Mouse (Mus musculus) forebrain, embryonic 13.5 days (tissue): ENCODE measurements around the gene Adamtsl3. TPM values are rescaled to one million over a fixed set of nuclear protein-coding genes. Genes with fewer than 3 reads are reported as not detected.

Experiments
- ATAC-seq: fragments of 200-750 bp; cut with Nextera tagmentation; 2 replicates; pipeline ENCODE4 v1.8.0; 2017
- H3K27ac ChIP-seq: fragments of 300-500 bp; sonication (generic); 2 replicates; pipeline ENCODE4 v1.5.1; 2015; ENCODE audit warnings: inconsistent platforms, mild to moderate bottlenecking, moderate library complexity
- H3K27me3 ChIP-seq: fragments of 300-500 bp; sonication (generic); 2 replicates; pipeline ENCODE4 v1.6.1; 2015; ENCODE audit warnings: mild to moderate bottlenecking, inconsistent platforms
- H3K36me3 ChIP-seq: fragments of 300-500 bp; sonication (generic); 2 replicates; pipeline ENCODE4 v1.6.1; 2015; ENCODE audit warnings: mild to moderate bottlenecking, inconsistent platforms; ENCODE audit not compliant: poor library complexity, severe bottlenecking
- H3K4me1 ChIP-seq: fragments of 300-500 bp; sonication (generic); 2 replicates; pipeline ENCODE4 v1.6.1; 2015; ENCODE audit warnings: inconsistent platforms
- H3K4me2 ChIP-seq: fragments of 300-500 bp; sonication (generic); 2 replicates; pipeline ENCODE4 v1.6.1; 2015; ENCODE audit warnings: inconsistent platforms, mild to moderate bottlenecking, moderate library complexity
- H3K4me3 ChIP-seq: fragments of 300-500 bp; sonication (generic); 2 replicates; pipeline ENCODE4 v1.5.1; 2015; ENCODE audit warnings: mild to moderate bottlenecking, inconsistent platforms
- H3K9ac ChIP-seq: fragments of 300-500 bp; sonication (generic); 2 replicates; pipeline ENCODE4 v1.6.1; 2015; ENCODE audit warnings: mild to moderate bottlenecking, inconsistent platforms
- H3K9me3 ChIP-seq: fragments of 300-500 bp; sonication (generic); replicated peaks from 2 replicates; pipeline ENCODE4 v1.6.1; 2016; ENCODE audit warnings: inconsistent platforms
- WGBS: fragments of 180-500 bp; shearing (Covaris S2); methylation state at CpG from one replicate; pipeline ENCODE4 v1.1.7; 2015; 5-methylcytosine and 5-hydroxymethylcytosine counted together
- polyA plus RNA-seq: library from polyadenylated mRNA; unstranded; fragments of >200 nt; fragmentation: Nextera tagmentation; extraction: Ambion mirVana; gene quantifications from 2 replicates; pipeline ENCODE4 v1.2.1, GENCODE M21; 2015

Adamtsl3 gene
- polyA plus RNA-seq, 1 experiment from 2014 or later = 0.57 TPM

GRCm38 (mm10) chr7:82533747-82534504 is 198.4 kb downstream of the Adamtsl3 start:
- H3K9ac ChIP-seq = no peak overlapping the region
- H3K4me2 ChIP-seq = no peak overlapping the region
- ATAC-seq = no peak
- H3K36me3 ChIP-seq = no peaks in the 10 kb centered on the region
- H3K27me3 ChIP-seq = no peaks in the 10 kb centered on the region
- no peaks in the 10 kb centered on the region for H3K9me3 ChIP-seq
- 81% methylated on average over 12 of the region's 12 CpGs for WGBS
- H3K27ac ChIP-seq = no peak overlapping the region
- H3K4me3 ChIP-seq = no peak overlapping the region
- no peaks in the 10 kb centered on the region for H3K4me1 ChIP-seq

DNA sequence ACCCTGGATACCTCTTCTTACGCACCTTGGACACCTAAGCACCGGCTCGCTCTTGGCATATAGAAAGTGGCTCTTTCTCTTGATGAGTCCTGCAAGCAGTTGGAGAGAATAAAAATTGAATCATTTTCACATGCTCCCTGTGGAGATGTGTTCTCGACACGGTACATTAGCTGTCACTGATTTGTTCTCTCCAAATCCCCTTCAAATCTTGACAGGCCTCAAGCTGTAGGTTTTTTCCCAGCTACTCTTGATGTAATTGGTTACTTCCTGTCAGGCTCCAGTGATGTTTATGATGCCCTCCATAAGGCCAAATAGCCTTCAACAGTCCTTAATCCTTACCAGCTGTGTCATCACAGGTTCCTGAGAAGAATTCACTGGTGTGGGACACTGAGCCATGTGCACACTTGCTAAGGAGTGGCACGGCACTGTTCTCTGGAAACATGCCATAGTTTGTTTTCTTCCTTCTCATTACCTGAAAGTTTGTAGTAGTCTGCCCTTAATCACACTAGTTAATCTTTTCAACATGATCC is 209.0 kb downstream of the Adamtsl3 start:
- no peaks in the 10 kb centered on the region for H3K4me1 ChIP-seq
- H3K36me3 ChIP-seq = no peaks in the 10 kb centered on the region
- H3K27me3 ChIP-seq = no peaks in the 10 kb centered on the region
- WGBS = 76% methylated on average over 6 of the region's 6 CpGs
- H3K9ac ChIP-seq = no peak overlapping the region
- H3K9me3 ChIP-seq = no peaks in the 10 kb centered on the region
- H3K4me2 ChIP-seq = no peak overlapping the region
- no peak overlapping the region for H3K27ac ChIP-seq
- H3K4me3 ChIP-seq = no peak overlapping the region
- no peak for ATAC-seq

- Histone ChIP-seq H3K27me3 (no peaks in the 10 kb centered on the region), H3K27ac (no peak overlapping the region), H3K4me3 (no peak overlapping the region), H3K9me3 (no peaks in the 10 kb centered on the region), H3K9ac (no peak overlapping the region), H3K36me3 (no peaks in the 10 kb centered on the region), H3K4me1 (no peaks in the 10 kb centered on the region), H3K4me2 (no peak overlapping the region)
- ATAC-seq = no peak
- 85% methylated on average over 1 of the region's 1 CpGs for WGBS
These were observed 216.5 kb downstream of the Adamtsl3 start for GRCm38 (mm10) chr7:82552005-82552404.

DNA sequence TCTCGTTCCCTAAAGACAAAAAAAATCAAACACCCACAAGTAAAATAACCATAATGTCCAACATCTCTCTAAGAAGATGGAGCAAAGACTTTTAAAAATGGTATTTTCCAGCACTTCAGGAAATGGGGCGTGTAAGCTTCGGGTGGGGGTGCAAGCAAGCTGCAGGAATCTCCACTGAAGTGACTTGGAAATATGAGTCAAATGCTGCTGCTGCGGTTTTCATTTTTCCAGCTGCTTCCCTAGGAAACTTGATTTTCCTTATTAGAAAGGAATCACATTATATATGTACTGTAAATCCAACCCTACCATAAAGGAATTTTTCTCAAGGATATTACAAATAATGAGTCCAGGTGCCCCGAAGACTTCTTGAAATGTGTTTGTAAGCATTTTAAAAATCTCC is 220.3 kb downstream of the Adamtsl3 start:
- no peaks in the 10 kb centered on the region for H3K9me3 ChIP-seq
- ATAC-seq = no peak
- no peak overlapping the region for H3K4me2 ChIP-seq
- H3K4me1 ChIP-seq = no peaks in the 10 kb centered on the region
- H3K27me3 ChIP-seq = no peaks in the 10 kb centered on the region
- H3K4me3 ChIP-seq = no peak overlapping the region
- WGBS = 94% methylated on average over 5 of the region's 5 CpGs
- no peak overlapping the region for H3K9ac ChIP-seq
- no peak overlapping the region for H3K27ac ChIP-seq
- H3K36me3 ChIP-seq = no peaks in the 10 kb centered on the region

DNA sequence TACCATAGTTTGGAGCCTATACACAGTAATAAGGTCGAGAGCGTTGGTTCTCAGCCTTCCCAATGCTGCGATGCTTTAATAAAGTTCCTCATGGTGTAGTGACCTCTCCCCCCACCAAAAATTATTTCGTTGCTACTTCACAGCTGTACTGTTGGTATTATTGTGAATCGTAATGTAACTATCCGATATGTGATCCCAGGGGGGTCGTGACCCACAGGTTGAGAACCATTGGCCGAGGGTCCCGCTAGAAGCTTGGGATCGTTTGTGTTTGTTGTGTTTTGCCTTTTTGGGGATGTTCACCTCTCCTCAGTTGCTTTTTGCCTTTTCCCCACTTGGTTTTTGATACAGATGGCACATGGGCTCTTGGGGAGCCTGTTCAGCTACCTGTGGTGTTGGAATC is 220.9 kb downstream of the Adamtsl3 start:
- no peaks in the 10 kb centered on the region for H3K36me3 ChIP-seq
- no peaks in the 10 kb centered on the region for H3K27me3 ChIP-seq
- H3K9ac ChIP-seq = no peak overlapping the region
- 89% methylated on average over 10 of the region's 10 CpGs for WGBS
- H3K9me3 ChIP-seq = no peaks in the 10 kb centered on the region
- no peak for ATAC-seq
- H3K27ac ChIP-seq = no peak overlapping the region
- H3K4me2 ChIP-seq = no peak overlapping the region
- no peak overlapping the region for H3K4me3 ChIP-seq
- H3K4me1 ChIP-seq = no peaks in the 10 kb centered on the region

GRCm38 (mm10) chr7:82557111-82557510 is 221.6 kb downstream of the Adamtsl3 start:
- Histone ChIP-seq H3K4me1 (no peaks in the 10 kb centered on the region), H3K27me3 (no peaks in the 10 kb centered on the region), H3K36me3 (no peaks in the 10 kb centered on the region), H3K9me3 (no peaks in the 10 kb centered on the region), H3K9ac (no peak overlapping the region), H3K27ac (no peak overlapping the region), H3K4me3 (no peak overlapping the region), H3K4me2 (no peak overlapping the region)
- no peak for ATAC-seq
- 80% methylated on average over 11 of the region's 11 CpGs for WGBS

- H3K36me3 ChIP-seq = no peaks in the 10 kb centered on the region
- H3K9me3 ChIP-seq = no peaks in the 10 kb centered on the region
- no peak overlapping the region for H3K4me2 ChIP-seq
- 53% methylated on average over 8 of the region's 8 CpGs for WGBS
- no peak for ATAC-seq
- H3K9ac ChIP-seq = no peak overlapping the region
- no peaks in the 10 kb centered on the region for H3K27me3 ChIP-seq
- no peak overlapping the region for H3K4me3 ChIP-seq
- no peaks in the 10 kb centered on the region for H3K4me1 ChIP-seq
- H3K27ac ChIP-seq = no peak overlapping the region
These were observed 231.2 kb downstream of the Adamtsl3 start for GRCm38 (mm10) chr7:82566688-82567087.

- no peaks in the 10 kb centered on the region for H3K27me3 ChIP-seq
- no peaks in the 10 kb centered on the region for H3K36me3 ChIP-seq
- no peak for ATAC-seq
- H3K4me1 ChIP-seq = no peaks in the 10 kb centered on the region
- no peak overlapping the region for H3K4me3 ChIP-seq
- 92% methylated on average over 3 of the region's 3 CpGs for WGBS
- H3K9me3 ChIP-seq = no peaks in the 10 kb centered on the region
- H3K9ac ChIP-seq = no peak overlapping the region
- no peak overlapping the region for H3K27ac ChIP-seq
- H3K4me2 ChIP-seq = no peak overlapping the region
These were observed 232.3 kb downstream of the Adamtsl3 start for GRCm38 (mm10) chr7:82567811-82568210.

GRCm38 (mm10) chr7:82572981-82573380 is 237.5 kb downstream of the Adamtsl3 start:
- no peak overlapping the region for H3K9ac ChIP-seq
- no peak overlapping the region for H3K4me3 ChIP-seq
- H3K4me2 ChIP-seq = no peak overlapping the region
- no peak overlapping the region for H3K27ac ChIP-seq
- WGBS = 50% methylated on average over 1 of the region's 1 CpGs
- H3K4me1 ChIP-seq = no peaks in the 10 kb centered on the region
- H3K9me3 ChIP-seq = 0 out of 2 replicates have a peak, but pooled peaks cover 3% of the 10 kb centered on the region
- ATAC-seq = no peak
- no peaks in the 10 kb centered on the region for H3K27me3 ChIP-seq
- no peaks in the 10 kb centered on the region for H3K36me3 ChIP-seq

DNA sequence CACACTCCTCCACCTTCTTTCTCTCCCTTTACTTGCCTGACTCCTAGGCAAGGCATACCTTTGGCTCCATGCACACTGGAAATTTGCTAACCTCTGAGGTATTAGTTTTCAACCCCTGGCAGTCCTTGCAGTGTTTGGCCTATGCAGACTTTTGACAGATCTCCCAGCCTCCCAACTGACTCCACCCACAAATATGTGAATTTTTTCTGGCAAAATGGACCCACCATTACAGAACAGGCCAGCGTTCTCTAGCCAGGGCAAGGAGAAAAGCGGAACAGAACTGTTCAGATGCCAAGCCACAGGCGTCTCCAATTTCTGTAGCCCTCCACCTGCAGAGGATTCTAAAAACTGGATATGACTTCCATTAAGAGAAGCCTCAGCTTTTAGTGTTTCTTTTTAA is 244.5 kb downstream of the Adamtsl3 start:
- no peak overlapping the region for H3K9ac ChIP-seq
- H3K4me2 ChIP-seq = no peak overlapping the region
- H3K27ac ChIP-seq = no peak overlapping the region
- no peaks in the 10 kb centered on the region for H3K27me3 ChIP-seq
- H3K4me3 ChIP-seq = no peak overlapping the region
- H3K4me1 ChIP-seq = no peaks in the 10 kb centered on the region
- ATAC-seq = no peak
- 87% methylated on average over 3 of the region's 3 CpGs for WGBS
- H3K36me3 ChIP-seq = no peaks in the 10 kb centered on the region
- no peaks in the 10 kb centered on the region for H3K9me3 ChIP-seq

DNA sequence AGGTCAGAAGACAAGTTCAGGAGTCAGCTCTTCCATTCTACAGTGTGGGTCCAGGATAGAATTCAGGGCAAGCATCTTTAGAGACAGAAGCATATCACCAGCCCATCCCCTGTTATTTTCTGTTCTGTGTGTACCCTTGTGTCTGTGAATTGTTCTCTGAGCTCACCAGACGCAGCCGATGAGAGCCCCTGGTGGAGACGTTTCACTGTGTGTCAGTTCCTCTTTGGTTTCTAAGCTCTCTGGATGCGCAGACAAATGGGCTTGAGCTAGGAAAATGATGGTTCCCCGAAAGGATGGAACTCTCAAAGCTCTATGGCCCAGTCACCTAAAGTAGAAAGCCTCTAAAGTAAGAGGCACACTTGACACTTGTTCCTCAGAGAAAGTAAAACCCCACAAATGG is 246.3 kb downstream of the Adamtsl3 start:
- Histone ChIP-seq H3K9ac (no peak overlapping the region), H3K27me3 (no peaks in the 10 kb centered on the region), H3K4me1 (no peaks in the 10 kb centered on the region), H3K4me3 (no peak overlapping the region), H3K36me3 (no peaks in the 10 kb centered on the region), H3K9me3 (no peaks in the 10 kb centered on the region), H3K4me2 (no peak overlapping the region), H3K27ac (no peak overlapping the region)
- WGBS = 83% methylated on average over 5 of the region's 5 CpGs
- no peak for ATAC-seq

- 91% methylated on average over 4 of the region's 4 CpGs for WGBS
- no peak for ATAC-seq
- H3K4me1 ChIP-seq = no peaks in the 10 kb centered on the region
These were observed 247.0 kb downstream of the Adamtsl3 start for GRCm38 (mm10) chr7:82582534-82582933.

DNA sequence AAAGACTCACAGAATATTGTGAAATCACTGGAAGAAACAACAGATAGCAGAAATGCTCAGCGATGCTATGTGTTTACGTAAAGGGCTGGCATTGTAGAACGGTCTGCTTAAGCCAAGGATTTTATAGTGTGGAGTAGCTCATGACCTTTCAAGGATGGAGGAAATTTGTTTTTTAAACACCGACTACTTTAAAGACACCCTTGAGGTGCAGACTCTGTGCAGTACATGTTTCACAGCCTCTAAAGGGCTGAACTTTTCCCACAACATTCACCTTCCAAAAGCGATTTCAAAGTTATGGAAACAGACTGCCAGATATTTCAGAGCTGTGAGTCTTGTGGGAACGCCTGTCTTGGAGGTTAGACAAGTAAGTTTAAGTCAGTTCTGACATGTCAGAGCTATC is 255.4 kb downstream of the Adamtsl3 start:
- 89% methylated on average over 6 of the region's 6 CpGs for WGBS
- no peaks in the 10 kb centered on the region for H3K9me3 ChIP-seq
- no peaks in the 10 kb centered on the region for H3K27me3 ChIP-seq
- no peak overlapping the region for H3K9ac ChIP-seq
- no peak overlapping the region for H3K4me2 ChIP-seq
- no peak overlapping the region for H3K27ac ChIP-seq
- no peak for ATAC-seq
- no peaks in the 10 kb centered on the region for H3K4me1 ChIP-seq
- H3K36me3 ChIP-seq = no peaks in the 10 kb centered on the region
- H3K4me3 ChIP-seq = no peak overlapping the region

More at GRCm38 (mm10) chr7:82582534-82582933, 247.0 kb downstream of the Adamtsl3 start:
- no peaks in the 10 kb centered on the region for H3K9me3 ChIP-seq
- H3K9ac ChIP-seq = no peak overlapping the region
- H3K27me3 ChIP-seq = no peaks in the 10 kb centered on the region
- no peak overlapping the region for H3K27ac ChIP-seq
- H3K4me3 ChIP-seq = no peak overlapping the region
- no peak overlapping the region for H3K4me2 ChIP-seq
- H3K36me3 ChIP-seq = no peaks in the 10 kb centered on the region
